Mouse (Mus musculus) ES-E14 (cell line): ENCODE results near the gene App. TPM values are rescaled to one million over a fixed set of nuclear protein-coding genes. Genes with fewer than 3 reads are reported as not detected.

Experiments
- DNase-seq: peaks from one replicate; pipeline ENCODE4 v3.0.0-alpha.2; 2013; ENCODE audit warnings: low read depth, low spot score
- H3K27ac ChIP-seq: 2 replicates; pipeline ENCODE4 v1.5.1; 2012; ENCODE audit warnings: low read depth, mild to moderate bottlenecking, low read length, moderate library complexity, mixed read lengths; ENCODE audit not compliant: poor library complexity, insufficient read depth, severe bottlenecking
- H3K36me3 ChIP-seq: 2 replicates; pipeline ENCODE4 v1.6.1; 2012; ENCODE audit warnings: mild to moderate bottlenecking, low read length, moderate library complexity, mixed read lengths; ENCODE audit not compliant: control insufficient read depth, poor library complexity, insufficient read depth, severe bottlenecking
- H3K4me1 ChIP-seq, 2 experiments: fragments of 150-350 bp in 1 of 2; sonication (generic) in 1 of 2; 2 replicates each; pipeline ENCODE4 v1.6.1; 2012; ENCODE audit warnings: low read length in 2 of 2, mild to moderate bottlenecking in 1 of 2, mixed read lengths in 1 of 2; ENCODE audit not compliant: control insufficient read depth in 2 of 2, insufficient read depth in 2 of 2, poor library complexity in 1 of 2
- H3K4me3 ChIP-seq, 2 experiments: fragments of 150-350 bp in 1 of 2; sonication (generic) in 1 of 2; 2 replicates each; pipeline ENCODE4 v1.5.1; 2012; ENCODE audit warnings: low read length in 2 of 2, low read depth in 1 of 2, mild to moderate bottlenecking in 1 of 2, mixed read lengths in 1 of 2; ENCODE audit not compliant: insufficient read depth in 1 of 2, poor library complexity in 1 of 2, severe bottlenecking in 1 of 2
- H3K9ac ChIP-seq: 2 replicates; pipeline ENCODE4 v1.6.1; 2012; ENCODE audit warnings: low read depth, mild to moderate bottlenecking, low read length, mixed read lengths; ENCODE audit not compliant: poor library complexity, insufficient read depth, severe bottlenecking
- H3K9me3 ChIP-seq: fragments of 150-350 bp; sonication (generic); 2 replicates; pipeline ENCODE4 v1.6.1; 2012; ENCODE audit warnings: low read depth, mild to moderate bottlenecking, low read length; ENCODE audit not compliant: control insufficient read depth, insufficient read depth
- CHD2 ChIP-seq: IDR thresholded peaks from 2 replicates; pipeline ENCODE4 v1.6.1; 2014; ENCODE audit warnings: mild to moderate bottlenecking, low read depth, low read length, inconsistent platforms
- HCFC1 ChIP-seq: IDR thresholded peaks from 2 replicates; pipeline ENCODE4 v1.6.1; 2012; ENCODE audit warnings: low read length, inconsistent platforms, borderline replicate concordance; ENCODE audit not compliant: insufficient read depth
- MAFK ChIP-seq: IDR thresholded peaks from 2 replicates; pipeline ENCODE4 v1.6.1; 2014; ENCODE audit warnings: mild to moderate bottlenecking, low read depth, low read length, inconsistent platforms; ENCODE audit not compliant: insufficient read depth
- ZC3H11A ChIP-seq: IDR thresholded peaks from 2 replicates; pipeline ENCODE4 v1.6.1; 2012; ENCODE audit warnings: low read depth, mild to moderate bottlenecking, inconsistent platforms, low read length, borderline replicate concordance
- ZNF384 ChIP-seq: IDR thresholded peaks from 2 replicates; pipeline ENCODE4 v1.6.1; 2012; ENCODE audit warnings: low read depth, low read length, inconsistent platforms
- in situ Hi-C, 2 experiments: fragments of 600-800 bp; cut with MboI; formaldehyde crosslinking; loops; one replicate each; pipeline ENCODE4 v1.15.1; 2025; ENCODE audit warnings: low sequenced_read_pairs in 2 of 2, inconsistent platforms in 1 of 2; ENCODE audit not compliant: unreplicated experiment in 2 of 2
- total RNA-seq: library from RNA; depleted of rRNA; stranded (reverse); fragments of 300-350 nt; gene quantifications from 2 replicates; pipeline ENCODE4 v1.2.3, GENCODE M21; 2012

The App gene
- total RNA-seq, 1 experiment: 52.4 TPM

GRCm38 (mm10) chr16:85100806-85101205 lies 72.8 kb downstream of the App start:
- H3K4me1 ChIP-seq: no peaks in the 10 kb centered on the region
- in situ Hi-C loops: no loop called here
- no peak for TF ChIP-seq MAFK
- TF ChIP-seq ZC3H11A: no peak
- no peak for TF ChIP-seq ZNF384
- TF ChIP-seq CHD2: no peak
- TF ChIP-seq HCFC1: no peak
- no peak overlapping the region for H3K9ac ChIP-seq
- H3K36me3 ChIP-seq: no peaks in the 10 kb centered on the region
- DNase-seq: no peak
- H3K4me3 ChIP-seq: no peak overlapping the region
- H3K9me3 ChIP-seq: no peaks in the 10 kb centered on the region
- no peak overlapping the region for H3K27ac ChIP-seq

GRCm38 (mm10) chr16:85099487-85099886 lies 74.1 kb downstream of the App start:
- no peaks in the 10 kb centered on the region for H3K36me3 ChIP-seq
- no peak overlapping the region for H3K27ac ChIP-seq
- in situ Hi-C loops: no loop called here
- TF ChIP-seq HCFC1 (no peak), ZNF384 (no peak), MAFK (no peak), ZC3H11A (no peak), CHD2 (no peak)
- no peak overlapping the region for H3K9ac ChIP-seq
- no peaks in the 10 kb centered on the region for H3K9me3 ChIP-seq
- no peak overlapping the region for H3K4me3 ChIP-seq
- no peaks in the 10 kb centered on the region for H3K4me1 ChIP-seq
- DNase-seq: no peak

GRCm38 (mm10) chr16:85099044-85099443 lies 74.5 kb downstream of the App start:
- no peak overlapping the region for H3K9ac ChIP-seq
- H3K27ac ChIP-seq: no peak overlapping the region
- H3K4me3 ChIP-seq: no peak overlapping the region
- H3K9me3 ChIP-seq: no peaks in the 10 kb centered on the region
- TF ChIP-seq ZC3H11A (no peak), ZNF384 (no peak), MAFK (no peak), CHD2 (no peak)
- H3K4me1 ChIP-seq: no peaks in the 10 kb centered on the region
- H3K36me3 ChIP-seq: no peaks in the 10 kb centered on the region
- in situ Hi-C loops: no loop called here
- no peak for DNase-seq

GRCm38 (mm10) chr16:85096396-85096795 lies 77.2 kb downstream of the App start:
- no peak for DNase-seq
- Histone ChIP-seq H3K9ac (no peak overlapping the region), H3K9me3 (no peaks in the 10 kb centered on the region), H3K4me1 (no peaks in the 10 kb centered on the region), H3K27ac (no peak overlapping the region), H3K36me3 (no peaks in the 10 kb centered on the region), H3K4me3 (no peak overlapping the region)
- in situ Hi-C loops: no loop called here
- TF ChIP-seq CHD2 (no peak), HCFC1 (no peak), ZNF384 (no peak), MAFK (no peak), ZC3H11A (no peak)

GRCm38 (mm10) chr16:85095923-85096322 lies 77.6 kb downstream of the App start:
- H3K9me3 ChIP-seq: no peaks in the 10 kb centered on the region
- no peak for DNase-seq
- H3K4me3 ChIP-seq: no peak overlapping the region
- no peak for TF ChIP-seq MAFK
- TF ChIP-seq HCFC1: no peak
- no peak for TF ChIP-seq ZC3H11A
- TF ChIP-seq ZNF384: no peak
- no peak for TF ChIP-seq CHD2
- no peaks in the 10 kb centered on the region for H3K36me3 ChIP-seq
- no peak overlapping the region for H3K27ac ChIP-seq
- H3K4me1 ChIP-seq: no peaks in the 10 kb centered on the region
- in situ Hi-C loops: no loop called here
- no peak overlapping the region for H3K9ac ChIP-seq
